Mouse (Mus musculus) hindbrain, embryonic 16.5 days (tissue): ENCODE data around the gene Rap2a. TPM values are rescaled to one million over a fixed set of nuclear protein-coding genes. Genes with fewer than 3 reads are reported as not detected.

Source experiments
- ATAC-seq: fragments of 200-750 bp; cut with Nextera tagmentation; 2 replicates; pipeline ENCODE4 v1.8.0; 2017; ENCODE audit warnings: moderate TSS enrichment, moderate library complexity
- H3K27ac ChIP-seq: fragments of 300-500 bp; sonication (generic); 2 replicates; pipeline ENCODE4 v1.5.1; 2014; ENCODE audit warnings: low read depth, mild to moderate bottlenecking, control low read depth, low read length, moderate library complexity
- H3K27me3 ChIP-seq: fragments of 300-500 bp; sonication (generic); replicated peaks from 2 replicates; pipeline ENCODE4 v1.6.1; 2014; ENCODE audit warnings: low read length; ENCODE audit not compliant: control insufficient read depth, insufficient read depth
- H3K36me3 ChIP-seq: fragments of 300-500 bp; sonication (generic); 2 replicates; pipeline ENCODE4 v1.6.1; 2014; ENCODE audit warnings: mild to moderate bottlenecking, low read length, moderate library complexity, mixed read lengths; ENCODE audit not compliant: control insufficient read depth, insufficient read depth
- H3K4me1 ChIP-seq: fragments of 300-500 bp; sonication (generic); 2 replicates; pipeline ENCODE4 v1.6.1; 2014; ENCODE audit warnings: low read depth, low read length; ENCODE audit not compliant: control insufficient read depth, insufficient read depth
- H3K4me2 ChIP-seq: fragments of 300-500 bp; sonication (generic); 2 replicates; pipeline ENCODE4 v1.6.1; 2014; ENCODE audit warnings: mild to moderate bottlenecking, low read length, control low read depth, moderate library complexity
- H3K4me3 ChIP-seq: fragments of 300-500 bp; sonication (generic); 2 replicates; pipeline ENCODE4 v1.5.1; 2014; ENCODE audit warnings: mild to moderate bottlenecking, low read length, control low read depth, moderate library complexity
- H3K9ac ChIP-seq: fragments of 300-500 bp; sonication (generic); 2 replicates; pipeline ENCODE4 v1.6.1; 2014; ENCODE audit warnings: low read depth, mild to moderate bottlenecking, control low read depth, low read length, moderate library complexity
- H3K9me3 ChIP-seq: fragments of 300-500 bp; sonication (generic); 2 replicates; pipeline ENCODE4 v1.6.1; 2014; ENCODE audit warnings: mild to moderate bottlenecking, low read length, moderate library complexity; ENCODE audit not compliant: control insufficient read depth
- WGBS: fragments of 180-500 bp; shearing (Covaris S2); extraction: QIAGEN DNeasy Blood & Tissue Kit; methylation state at CpG from one replicate; pipeline ENCODE4 v1.1.7; 2014; 5-methylcytosine and 5-hydroxymethylcytosine counted together
- polyA plus RNA-seq: library from polyadenylated mRNA; unstranded; fragments of >200 nt; fragmentation: Nextera tagmentation; extraction: Ambion mirVana; gene quantifications from 2 replicates; pipeline ENCODE4 v1.2.1, GENCODE M21; 2015

Gene Rap2a
- polyA plus RNA-seq, 1 experiment from 2014 or later = 9.8 TPM

DNA sequence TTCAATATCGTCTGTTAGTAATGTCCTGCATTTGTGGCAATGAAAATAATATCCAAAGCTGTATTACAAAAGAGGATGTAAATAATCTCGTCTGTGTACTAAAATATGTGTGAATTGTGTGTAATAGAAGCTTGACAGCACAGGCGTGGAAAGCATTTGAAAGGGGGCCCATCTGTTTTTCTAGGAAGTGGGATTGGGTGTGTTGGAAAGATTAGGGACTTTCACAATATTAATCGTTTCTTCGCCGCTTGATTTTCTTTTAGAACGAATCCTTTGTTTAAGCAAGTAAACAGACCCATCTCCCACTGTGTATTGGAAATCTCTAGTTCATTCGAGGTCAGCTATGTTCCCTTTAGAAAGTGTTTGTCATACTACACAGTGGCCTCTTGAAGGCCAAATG, 64.2 kb downstream of the Rap2a start:
- no peaks in the 10 kb centered on the region for H3K27me3 ChIP-seq
- ATAC-seq = no peak

GRCm38 (mm10) chr14:120542976-120543375, 64.7 kb downstream of the Rap2a start:
- H3K4me3 ChIP-seq = no peak overlapping the region
- no peak for ATAC-seq
- no peak overlapping the region for H3K27ac ChIP-seq
- WGBS = 87% methylated on average over 3 of the region's 3 CpGs
- no peak overlapping the region for H3K9ac ChIP-seq
- H3K36me3 ChIP-seq = no peaks in the 10 kb centered on the region
- H3K27me3 ChIP-seq = no peaks in the 10 kb centered on the region
- no peak overlapping the region for H3K4me2 ChIP-seq
- H3K9me3 ChIP-seq = no peaks in the 10 kb centered on the region
- H3K4me1 ChIP-seq = no peaks in the 10 kb centered on the region

More for the DNA sequence above, 64.2 kb downstream of the Rap2a start:
- H3K4me3 ChIP-seq = no peak overlapping the region
- no peak overlapping the region for H3K4me2 ChIP-seq
- H3K9ac ChIP-seq = no peak overlapping the region
- H3K4me1 ChIP-seq = no peaks in the 10 kb centered on the region
- no peaks in the 10 kb centered on the region for H3K36me3 ChIP-seq
- H3K9me3 ChIP-seq = no peaks in the 10 kb centered on the region
- 56% methylated on average over 8 of the region's 8 CpGs for WGBS
- H3K27ac ChIP-seq = no peak overlapping the region

DNA sequence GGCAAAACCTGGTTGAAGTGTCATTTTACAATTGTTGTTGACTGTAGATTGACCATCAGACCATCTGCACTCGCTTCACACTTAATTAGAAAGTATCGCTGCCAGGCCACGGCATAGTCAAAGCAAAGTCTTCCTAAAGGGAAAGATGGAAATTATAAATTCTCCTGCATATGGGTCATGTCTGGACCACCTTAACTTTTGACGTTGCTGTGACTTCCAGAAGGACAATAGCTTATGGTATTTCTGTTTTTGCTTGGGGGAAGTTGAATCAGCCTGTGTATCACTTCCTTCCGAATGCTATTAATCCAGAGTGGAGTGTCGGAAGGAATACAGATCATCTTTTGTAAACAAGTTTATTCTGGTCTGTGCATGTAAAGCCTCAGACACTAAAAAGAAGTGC, 65.6 kb downstream of the Rap2a start:
- Histone ChIP-seq H3K4me3 (no peak overlapping the region), H3K4me2 (no peak overlapping the region), H3K27me3 (no peaks in the 10 kb centered on the region), H3K9ac (no peak overlapping the region), H3K9me3 (no peaks in the 10 kb centered on the region), H3K36me3 (no peaks in the 10 kb centered on the region), H3K27ac (no peak overlapping the region), H3K4me1 (no peaks in the 10 kb centered on the region)
- no peak for ATAC-seq
- 90% methylated on average over 6 of the region's 6 CpGs for WGBS

DNA sequence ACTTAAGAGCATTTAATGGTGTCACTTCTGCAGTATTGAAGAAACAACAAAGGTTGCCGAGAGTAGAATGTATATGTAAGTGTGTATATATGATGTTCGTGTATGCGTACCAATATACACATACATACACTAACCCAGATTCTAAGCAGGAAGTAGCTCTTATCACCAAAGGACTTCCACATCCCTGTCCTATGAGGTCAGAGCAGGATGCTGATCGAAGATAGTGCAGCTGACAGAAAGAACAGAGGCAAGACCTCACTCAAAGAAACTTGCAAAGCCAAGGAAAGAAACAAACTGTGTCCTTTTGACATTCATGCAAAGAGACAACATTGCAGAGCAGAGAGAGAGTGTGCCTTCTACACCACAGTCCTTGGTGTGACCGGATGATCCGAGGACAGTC, 66.3 kb downstream of the Rap2a start:
- no peaks in the 10 kb centered on the region for H3K36me3 ChIP-seq
- WGBS = 88% methylated on average over 6 of the region's 6 CpGs
- ATAC-seq = no peak
- H3K9ac ChIP-seq = no peak overlapping the region
- no peaks in the 10 kb centered on the region for H3K27me3 ChIP-seq
- no peak overlapping the region for H3K4me3 ChIP-seq
- no peak overlapping the region for H3K27ac ChIP-seq
- H3K4me2 ChIP-seq = no peak overlapping the region
- H3K4me1 ChIP-seq = no peaks in the 10 kb centered on the region
- H3K9me3 ChIP-seq = no peaks in the 10 kb centered on the region

GRCm38 (mm10) chr14:120544946-120545345, 66.7 kb downstream of the Rap2a start:
- H3K4me3 ChIP-seq = no peak overlapping the region
- H3K9ac ChIP-seq = no peak overlapping the region
- no peaks in the 10 kb centered on the region for H3K27me3 ChIP-seq
- no peak overlapping the region for H3K27ac ChIP-seq
- ATAC-seq = no peak
- no peaks in the 10 kb centered on the region for H3K9me3 ChIP-seq
- 98% methylated on average over 2 of the region's 2 CpGs for WGBS
- H3K4me2 ChIP-seq = no peak overlapping the region
- H3K4me1 ChIP-seq = no peaks in the 10 kb centered on the region
- no peaks in the 10 kb centered on the region for H3K36me3 ChIP-seq

Other genes with a start within 250 kb of the Rap2a start
- 25.4 and 29.1 TPM in 2 replicates for gene Mbnl2, start 202.8 kb upstream of the Rap2a start, polyA plus RNA-seq